Mouse (Mus musculus) adrenal gland (tissue): ENCODE measurements around the gene Cat.

Source experiments
- intact Hi-C: fragments of 180-260 bp; cut with DNase I; formaldehyde crosslinking; loops from one replicate; pipeline ENCODE4 v1.15.1; 2025
- long read RNA-seq, 2 experiments: library from polyadenylated mRNA; unstranded; transcript quantifications; one replicate each; pipeline ENCODE4 v2.0.0; 2020; ENCODE audit warnings: borderline replicate concordance in 1 of 2; ENCODE audit not compliant: insufficient replicate concordance in 1 of 2

The Cat gene
- long read RNA-seq, experiment 1, transcript Cat-201 (13 exons, 2,613 nt), result major isoform, 257 of 288 reads
- long read RNA-seq, experiment 1, partial matches to known transcripts, result 22 of 288 reads
- long read RNA-seq, experiment 1, other reads (novel, unspliced or antisense), result 9 of 288 reads
- long read RNA-seq, experiment 2, transcript Cat-201 (13 exons, 2,613 nt), result major isoform, 94 of 105 reads
- long read RNA-seq, experiment 2, partial matches to known transcripts, result 10 of 105 reads
- long read RNA-seq, experiment 2, other reads (novel, unspliced or antisense), result 1 of 105 reads

DNA sequence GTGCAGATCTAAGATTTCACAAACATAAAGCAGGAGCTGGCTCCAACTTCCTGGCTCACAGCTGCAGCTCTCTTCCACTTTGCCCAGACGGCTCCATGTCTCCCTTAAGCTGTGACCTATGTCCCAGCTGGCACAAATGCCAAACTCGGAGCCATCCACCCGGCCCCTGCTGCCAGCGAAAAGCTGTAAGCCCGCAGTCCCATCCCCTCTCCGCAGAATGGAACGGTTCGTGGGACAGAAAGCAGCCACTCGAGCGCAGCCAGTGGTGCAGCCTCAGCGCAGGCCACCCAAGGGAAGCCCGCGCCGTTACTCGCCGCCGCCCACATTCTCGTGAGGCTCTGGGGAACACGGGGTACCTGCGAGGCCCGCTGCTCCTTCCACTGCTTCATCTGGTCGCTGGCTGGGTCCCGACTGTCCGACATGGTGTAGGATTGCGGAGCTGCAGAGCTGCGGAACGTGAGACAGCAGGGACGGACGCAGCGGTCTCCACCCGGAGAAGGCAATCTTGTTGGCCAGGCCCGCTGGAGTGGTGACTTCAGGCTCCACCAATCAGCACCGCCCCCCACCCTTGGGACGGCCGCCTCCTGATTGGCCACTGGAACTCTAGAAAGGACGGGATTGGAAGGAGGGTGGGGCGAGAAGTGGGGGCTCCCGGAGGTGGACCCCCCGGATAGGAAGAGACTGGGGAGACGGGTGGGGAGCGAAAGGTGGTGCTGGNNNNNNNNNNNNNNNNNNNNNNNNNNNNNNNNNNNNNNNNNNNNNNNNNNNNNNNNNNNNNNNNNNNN, at the start of gene Cat:
Gene Cat (minus strand): TSS at position 544 of the 785 bp plus-strand sequence.
- intact Hi-C loops, result no loop called here

DNA sequence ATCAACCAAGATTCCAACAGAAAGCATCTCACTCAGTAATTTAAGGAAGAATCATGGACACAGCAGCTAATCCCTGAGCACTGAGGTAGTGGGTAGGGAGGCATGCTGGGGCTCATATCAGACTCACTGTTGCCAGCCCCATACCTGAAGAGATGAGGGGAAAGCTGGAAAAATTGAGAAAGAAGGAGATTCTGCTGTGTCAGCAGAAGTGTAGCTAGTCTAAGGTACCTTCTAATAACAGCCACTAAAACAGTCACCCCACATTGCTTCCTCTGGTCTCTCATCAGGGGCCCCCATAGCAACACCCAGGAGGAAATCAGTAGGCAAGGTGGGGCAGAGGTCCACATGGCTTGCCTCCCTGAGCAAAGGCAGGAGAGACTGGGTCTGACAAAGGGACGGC, 40.6 kb upstream of the Cat start:
- intact Hi-C loops, result no loop called here

DNA sequence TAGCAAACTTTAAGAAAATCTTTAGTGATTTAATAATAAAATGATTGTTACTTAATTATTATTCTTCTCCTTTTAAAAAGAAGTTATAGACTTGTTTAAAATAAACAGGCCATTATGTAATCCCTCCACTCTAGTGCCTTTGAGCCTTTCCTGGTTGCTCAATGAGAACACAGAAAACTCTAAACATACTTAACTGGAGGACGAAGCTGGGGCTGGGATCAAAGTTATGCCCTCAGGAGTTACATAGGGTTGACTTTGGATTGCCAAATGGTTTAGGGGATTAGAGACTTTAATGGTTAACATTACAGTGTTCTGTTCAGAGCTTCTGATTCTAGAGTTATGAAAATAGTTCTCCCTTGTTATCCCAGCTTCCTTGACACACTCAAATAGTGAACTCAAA, 31.5 kb upstream of the Cat start:
- intact Hi-C loops, result no loop called here

DNA sequence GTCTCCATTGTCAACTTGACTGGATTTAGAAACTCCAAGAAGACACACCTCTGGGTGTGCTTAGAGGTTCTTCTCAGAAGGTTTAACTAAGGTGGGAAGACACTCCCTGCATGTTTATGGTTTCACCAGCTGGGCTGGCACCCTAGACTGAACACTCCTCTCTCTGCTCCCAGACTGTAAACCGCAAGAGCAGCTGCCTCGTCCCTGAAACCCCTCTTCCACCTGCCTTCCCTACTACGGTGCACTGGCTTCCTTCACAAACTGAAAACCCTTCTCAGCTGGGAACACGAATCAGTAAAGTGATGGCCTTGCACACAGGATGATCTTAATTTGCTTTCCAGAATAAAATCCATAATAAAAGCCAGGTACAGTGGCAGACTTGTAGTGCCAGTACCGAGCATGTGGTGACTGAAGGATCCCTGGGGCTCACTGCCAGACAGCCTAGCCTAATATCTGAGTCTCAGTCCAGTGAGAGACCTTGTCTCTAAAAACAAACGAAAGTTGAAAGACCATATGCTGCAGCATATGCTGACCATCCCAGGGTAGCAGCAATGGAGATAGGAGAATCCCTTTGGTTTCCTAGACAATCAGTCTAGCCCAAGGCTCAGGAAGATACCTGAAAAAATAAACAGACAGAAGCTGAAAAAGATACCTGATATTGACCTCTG, 30.7 kb upstream of the Cat start:
- intact Hi-C loops, result no loop called here

DNA sequence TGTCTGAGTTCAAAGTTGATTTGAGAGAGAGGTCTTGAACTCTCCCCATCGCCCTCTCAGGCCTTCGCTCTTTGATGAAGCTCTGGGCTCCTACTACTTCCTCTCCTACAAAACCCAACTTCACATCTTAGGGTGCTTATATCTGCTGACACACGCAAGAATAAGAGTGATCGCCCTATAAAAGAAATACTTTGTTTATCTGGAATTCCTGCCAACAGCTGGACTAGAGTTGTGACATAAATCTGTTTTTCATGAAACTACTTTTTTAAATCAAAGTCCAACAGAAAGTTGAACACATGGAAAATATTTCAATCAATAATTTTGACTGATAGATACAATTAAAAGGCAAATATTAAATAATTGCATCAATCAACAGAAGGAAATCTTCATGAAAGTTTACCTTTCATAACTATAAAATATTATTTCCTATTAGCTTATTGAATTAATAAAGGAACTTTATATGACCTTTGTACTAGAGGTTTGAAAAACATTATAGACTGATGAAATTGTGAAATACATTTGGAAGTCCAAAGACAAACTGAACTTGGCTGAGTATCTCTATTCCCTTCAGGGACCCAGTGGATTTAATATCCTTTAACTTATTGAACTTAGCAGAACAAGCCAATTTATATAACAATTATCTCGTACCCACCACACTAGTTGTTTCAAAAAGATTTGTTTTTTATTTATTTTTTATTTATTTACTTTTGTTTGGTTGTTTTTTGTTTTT, 27.3 kb upstream of the Cat start:
- intact Hi-C loops, result no loop called here

DNA sequence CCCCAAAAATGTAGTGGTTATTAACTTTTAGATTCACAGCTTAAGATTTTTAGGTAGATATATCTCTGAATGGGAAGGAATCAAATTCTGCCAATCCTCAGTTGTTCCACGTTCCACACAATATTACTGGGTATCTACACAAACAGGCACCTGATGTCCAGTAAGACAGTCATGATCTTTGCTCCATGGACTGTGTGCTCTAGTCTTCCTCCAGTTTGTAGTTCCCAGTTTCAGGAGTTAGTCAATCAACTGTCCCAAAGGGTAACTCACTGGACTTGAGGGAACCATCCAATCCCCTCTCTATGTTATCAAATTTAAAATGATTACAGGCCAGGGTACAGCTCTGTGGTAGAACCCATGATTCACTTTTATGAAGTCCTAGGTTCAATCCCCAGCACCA, 26.7 kb upstream of the Cat start:
- intact Hi-C loops, result no loop called here

DNA sequence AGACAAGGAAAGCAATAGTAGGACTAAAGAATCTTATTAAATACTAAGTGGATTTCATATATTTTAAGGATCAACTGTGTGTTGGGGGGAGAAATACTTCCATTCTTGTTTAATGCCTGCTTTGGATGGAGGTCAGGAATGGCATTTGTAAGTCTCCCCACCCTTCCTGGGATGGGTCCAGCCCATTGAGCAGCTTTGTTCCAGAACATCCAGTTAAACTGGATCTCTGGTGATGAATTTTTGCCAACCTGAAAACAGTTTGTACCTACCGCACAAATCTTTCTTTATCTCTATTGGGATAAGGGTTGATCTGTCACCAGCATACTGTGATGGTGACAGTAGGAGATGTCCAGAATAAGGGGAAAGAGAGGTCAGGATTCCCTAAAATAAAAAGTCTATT, 26.1 kb upstream of the Cat start:
- intact Hi-C loops, result no loop called here

DNA sequence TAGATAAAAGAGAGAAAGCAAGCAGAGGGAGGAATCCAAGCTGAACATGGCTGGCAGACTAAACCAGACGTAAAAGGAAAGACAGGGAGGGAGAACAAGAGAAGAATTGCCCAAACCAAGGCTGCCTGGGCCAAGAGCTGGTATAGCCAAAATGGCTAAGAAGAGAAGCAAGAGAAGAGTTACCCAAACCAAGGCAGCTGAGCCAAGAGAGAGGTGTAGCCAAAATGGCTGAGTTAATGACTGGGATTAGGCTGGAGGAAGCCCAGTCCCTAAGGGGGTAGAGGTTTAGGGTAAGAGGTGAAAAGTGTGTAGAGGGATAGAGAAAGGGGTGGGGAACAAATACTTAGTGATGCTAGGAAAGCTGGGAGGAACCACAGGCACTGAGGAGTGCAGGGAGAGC, 22.7 kb upstream of the Cat start:
- intact Hi-C loops, result no loop called here

DNA sequence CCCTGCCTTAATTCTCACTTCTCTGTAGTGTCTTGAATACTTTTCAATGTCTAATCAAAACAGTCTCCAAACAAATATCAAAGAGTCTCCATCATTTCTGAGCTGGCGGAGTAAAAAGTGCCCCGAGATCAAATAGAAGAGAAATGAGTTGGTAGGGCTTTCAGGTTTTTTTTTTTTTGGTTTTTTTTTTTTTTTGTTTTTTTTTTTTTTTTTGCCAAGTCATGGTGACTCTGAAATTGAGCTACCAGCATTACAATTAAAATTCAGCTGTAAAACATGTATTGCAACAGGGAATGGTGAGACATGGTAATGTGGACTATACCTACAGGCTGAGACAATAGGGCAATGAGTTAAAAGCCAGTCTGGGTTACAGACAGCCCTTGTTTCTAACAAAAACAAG, 21.0 kb upstream of the Cat start:
- intact Hi-C loops, result no loop called here

DNA sequence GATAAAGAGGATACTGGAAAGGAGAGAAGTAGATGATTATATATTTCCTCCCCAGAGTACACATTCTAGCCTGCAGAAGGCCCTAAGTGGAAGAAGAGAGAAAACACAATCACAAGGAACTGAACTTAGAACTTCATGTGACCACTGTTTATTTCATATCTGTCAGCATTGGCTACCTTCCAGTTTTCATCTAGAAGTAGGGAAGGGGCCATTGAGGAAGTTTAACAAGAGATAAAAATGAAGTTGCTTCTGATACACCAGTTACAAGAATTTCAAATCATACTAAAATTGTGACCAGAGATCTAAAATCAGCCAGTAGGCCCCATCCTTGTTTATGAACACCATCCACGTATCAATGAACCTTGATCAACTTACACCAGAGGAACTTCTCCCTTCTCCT, 19.5 kb upstream of the Cat start:
- intact Hi-C loops, result no loop called here

DNA sequence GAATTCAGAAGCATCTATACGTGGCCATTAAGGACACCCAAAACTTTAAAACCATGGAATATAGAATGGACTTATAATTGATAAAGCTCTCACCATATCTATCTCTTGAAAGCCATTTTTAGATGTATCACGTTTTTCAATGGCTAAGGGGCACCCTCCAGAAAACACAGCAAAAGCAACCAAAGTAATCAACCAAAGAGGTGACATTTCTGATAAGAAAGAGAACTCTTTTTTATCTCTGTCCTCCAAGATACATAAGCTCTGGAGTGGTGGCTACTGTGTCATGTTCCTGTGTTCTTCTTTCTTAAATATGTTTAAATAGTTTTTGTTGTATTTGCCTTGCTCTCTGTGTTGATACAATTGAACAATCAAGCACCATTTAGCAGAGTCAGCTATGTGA, 15.8 kb upstream of the Cat start:
- intact Hi-C loops, result no loop called here

DNA sequence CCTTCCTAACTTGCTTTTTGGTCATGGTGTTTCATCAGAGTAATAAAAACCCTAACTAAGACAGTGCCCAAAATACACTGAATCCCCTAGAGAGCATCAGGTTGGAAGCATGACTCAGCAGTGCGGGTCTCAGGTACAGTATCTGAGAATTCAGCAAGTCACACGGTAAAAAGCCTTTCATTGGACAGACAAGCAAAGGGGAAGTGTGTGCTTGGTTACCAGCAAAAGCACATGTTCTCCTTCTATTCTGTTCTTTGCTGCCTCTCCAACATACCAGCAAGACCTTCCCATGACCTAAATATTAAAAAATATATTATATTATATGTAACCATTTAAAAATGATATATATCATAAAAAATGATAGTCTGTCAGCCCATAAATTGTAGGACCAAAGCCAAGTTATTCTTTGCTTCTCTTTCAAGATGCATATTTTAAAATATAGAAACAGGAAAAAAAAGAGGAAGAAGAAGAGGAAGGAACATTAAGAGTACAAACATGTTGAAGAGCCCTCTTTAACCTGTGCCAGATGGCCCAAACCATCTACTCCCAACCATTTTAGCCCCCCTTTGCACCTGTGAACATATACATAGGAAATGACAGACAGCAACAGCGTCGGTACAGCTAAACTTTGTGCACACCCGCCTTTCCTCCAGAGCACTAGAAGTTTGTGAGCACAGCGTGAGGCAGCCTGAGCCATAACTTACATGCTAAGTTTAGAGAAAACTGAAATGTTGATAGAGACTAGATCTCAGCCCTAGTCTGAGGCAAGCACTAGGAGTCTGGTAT, 10.9 kb upstream of the Cat start:
- intact Hi-C loops, result no loop called here

DNA sequence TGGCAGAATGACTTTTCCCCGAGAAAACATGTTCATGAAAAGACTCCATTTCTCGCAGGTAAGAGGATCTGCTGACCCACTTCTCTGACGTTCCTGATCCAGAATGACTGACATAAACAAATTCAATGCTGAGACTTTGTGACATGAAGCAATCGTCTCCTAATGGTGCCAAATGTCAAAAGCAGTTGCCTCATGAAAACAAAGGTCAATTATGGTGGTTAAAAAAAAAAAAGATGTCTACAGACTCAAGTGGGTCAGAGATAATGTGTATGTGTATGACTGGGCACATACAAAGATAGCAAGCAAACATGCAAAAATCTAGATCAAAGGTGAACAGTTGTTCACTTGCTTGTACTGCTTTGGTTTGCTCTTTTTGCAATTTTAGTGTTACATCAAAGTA, 8.9 kb upstream of the Cat start:
- intact Hi-C loops, result no loop called here

DNA sequence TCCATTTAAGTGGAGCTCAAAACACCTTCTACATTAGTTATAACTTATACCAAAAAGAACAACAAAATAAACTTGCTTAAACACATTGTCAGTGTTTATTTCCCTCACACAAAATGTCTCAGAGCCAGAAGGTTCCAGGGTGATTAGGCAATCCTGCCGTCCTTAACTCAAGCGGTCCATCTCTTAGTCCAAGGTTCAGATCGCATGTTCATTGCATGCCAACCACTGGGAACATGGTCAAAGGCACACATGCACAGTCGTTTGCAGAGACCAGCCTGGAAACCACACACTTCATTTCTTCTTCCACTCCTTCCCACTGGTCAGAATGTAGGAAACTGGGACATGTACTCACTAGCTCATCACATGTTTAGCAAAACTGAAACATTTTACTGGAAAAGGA, 7.6 kb upstream of the Cat start:
- intact Hi-C loops, result no loop called here

DNA sequence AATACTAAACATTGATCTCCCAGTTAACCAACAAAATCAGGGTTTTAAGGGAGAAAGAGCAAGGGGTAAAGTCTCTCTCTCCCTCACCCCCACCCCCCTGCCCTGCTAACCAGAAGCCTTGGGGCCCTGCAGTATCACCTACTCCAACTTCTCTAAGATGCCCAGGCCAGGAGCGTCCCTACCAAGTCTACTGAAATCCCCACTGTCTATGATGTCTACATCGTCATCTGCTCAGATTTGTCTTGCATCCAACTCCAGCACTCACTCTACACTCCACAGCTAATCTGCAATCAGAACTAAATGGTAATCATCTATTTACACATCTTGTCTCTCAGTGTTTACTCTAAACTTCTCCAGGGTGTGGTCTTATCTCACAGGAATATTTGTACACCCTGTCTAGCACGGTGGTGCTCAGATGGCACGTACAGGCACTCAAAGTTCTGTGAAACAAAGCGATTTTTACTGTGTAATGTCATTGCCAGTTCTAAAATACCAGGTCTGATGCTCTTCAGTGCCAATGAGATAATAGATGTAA, 907 bp downstream of the Cat start:
- intact Hi-C loops, result no loop called here

DNA sequence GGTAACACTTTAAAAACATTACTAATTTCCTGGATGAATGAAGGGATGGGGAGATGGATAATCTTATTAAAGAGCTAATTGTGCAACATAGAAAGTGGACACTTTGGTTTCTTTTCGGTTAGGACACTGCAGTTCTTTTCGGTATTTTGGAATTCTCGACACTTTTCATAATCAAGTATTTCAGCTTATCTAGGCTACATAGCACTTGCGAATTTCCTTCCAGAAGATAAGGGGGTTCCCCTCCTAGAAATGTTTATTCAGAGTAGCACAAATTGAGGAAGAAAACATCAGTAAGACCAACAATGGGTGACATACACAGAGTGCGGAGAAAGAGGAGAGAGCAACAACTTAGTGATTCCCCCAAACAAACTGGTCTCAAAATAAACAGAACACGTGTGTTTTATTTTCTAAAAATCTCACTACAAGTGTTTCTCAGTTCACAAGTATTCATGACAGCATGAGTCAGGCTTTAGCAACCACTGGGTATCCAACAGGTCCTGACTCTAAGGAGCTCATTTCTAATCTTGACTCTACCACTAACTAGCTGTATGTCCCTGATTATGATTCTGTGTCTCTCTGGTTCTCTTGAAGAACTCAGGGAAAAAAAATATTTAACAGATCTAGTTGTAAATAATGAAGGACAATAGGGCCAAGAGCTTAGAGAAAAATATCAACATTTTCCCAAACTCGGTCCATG, 1.5 kb downstream of the Cat start:
- intact Hi-C loops, result no loop called here

DNA sequence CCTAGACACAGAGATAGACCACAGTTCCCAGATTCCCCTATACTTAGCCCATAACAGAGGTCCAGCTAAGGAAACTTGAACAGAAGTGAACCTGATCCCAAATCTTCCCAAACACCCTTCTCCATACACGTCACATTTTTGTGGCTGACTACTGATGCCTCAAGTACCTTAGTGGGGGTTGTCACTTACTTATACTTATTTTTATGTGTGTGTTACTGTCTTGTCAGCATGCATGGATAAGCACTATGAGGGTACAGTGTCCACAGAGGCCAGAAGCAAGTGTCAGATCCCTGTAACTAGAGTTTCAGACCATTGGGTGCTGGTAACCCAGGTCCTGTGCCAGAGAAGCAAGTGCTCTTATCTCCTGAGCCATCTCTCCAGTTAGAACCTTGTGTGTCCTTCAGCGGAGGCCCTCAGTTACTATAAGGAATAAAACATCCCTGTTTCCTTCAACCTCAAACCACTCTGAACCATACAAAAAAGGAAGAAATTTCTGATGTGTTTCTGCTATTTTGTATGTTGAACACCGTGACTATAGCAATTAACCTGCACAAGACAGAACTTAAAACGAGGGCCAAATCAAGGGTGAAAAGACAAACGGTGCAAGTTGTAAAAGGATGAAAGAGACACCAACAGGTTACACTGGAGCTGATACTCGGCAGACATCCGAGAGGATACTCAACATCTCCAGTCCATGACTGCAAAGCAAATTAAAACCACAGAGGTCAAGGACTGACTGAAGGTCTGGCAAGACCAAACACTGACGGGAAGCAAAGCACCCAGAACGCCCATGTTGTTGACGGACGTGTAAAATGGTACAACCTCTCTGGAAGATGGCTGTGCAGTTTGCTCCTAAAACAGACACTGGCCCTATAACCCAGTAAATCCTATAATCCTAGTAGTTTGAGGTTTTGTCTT, 3.4 kb downstream of the Cat start:
- intact Hi-C loops, result no loop called here

DNA sequence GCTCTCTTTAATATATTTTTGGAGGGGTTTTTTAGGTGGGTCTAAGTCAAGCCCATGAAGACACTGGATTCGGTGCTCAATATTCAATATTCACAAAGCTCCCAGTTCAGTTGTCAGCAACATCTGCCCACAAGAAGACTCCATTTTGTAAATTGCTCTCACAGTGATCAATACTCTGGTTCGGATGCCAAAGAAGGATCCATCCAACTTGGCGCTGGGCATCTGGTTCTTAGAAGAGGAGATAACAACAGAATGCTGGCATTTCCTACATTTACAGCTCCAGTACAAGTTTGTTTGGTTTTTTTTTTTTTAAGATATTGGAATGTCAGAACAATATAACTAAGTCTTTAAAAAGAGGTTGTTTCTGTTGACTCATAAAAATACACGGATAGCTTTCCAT, 4.1 kb downstream of the Cat start:
- intact Hi-C loops, result no loop called here

DNA sequence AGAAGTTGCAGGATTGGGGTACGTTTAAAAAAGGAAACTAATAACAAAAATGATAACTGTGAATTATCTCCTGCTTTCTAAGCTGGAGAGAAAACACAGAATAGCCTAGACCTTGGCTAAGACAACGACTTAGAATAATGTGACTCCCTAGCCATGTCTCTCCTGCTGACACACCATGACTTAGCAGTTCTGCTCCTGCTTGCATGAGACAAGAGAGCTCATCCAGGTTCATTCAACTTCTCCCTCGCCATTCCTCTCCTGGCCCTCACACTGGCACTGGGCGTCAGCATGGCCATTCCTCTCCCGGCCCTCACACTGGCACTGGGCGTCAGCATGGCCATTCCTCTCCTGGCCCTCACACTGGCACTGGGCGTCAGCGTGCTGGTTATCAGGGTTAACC, 4.7 kb downstream of the Cat start:
- intact Hi-C loops, result no loop called here
